Mouse (Mus musculus) CH12.LX (cell line): ENCODE data around the gene Itpk1.

Experiments
- BHLHE40 ChIP-seq: IDR thresholded peaks from 2 replicates; pipeline ENCODE4 v1.6.1; 2011; ENCODE audit warnings: mild to moderate bottlenecking, low read depth, low read length, improper control_type of control experiment
- CTCF ChIP-seq, 2 experiments: IDR thresholded peaks in 1 of 2; conservative IDR thresholded peaks in 1 of 2; 2 replicates each; pipeline ENCODE4 v1.5.1; 2011 to 2012; ENCODE audit warnings: low read depth in 2 of 2, low read length in 2 of 2, improper control_type of control experiment in 1 of 2, inconsistent platforms in 1 of 2, mild to moderate bottlenecking in 1 of 2, moderate library complexity in 1 of 2
- ELF1 ChIP-seq: IDR thresholded peaks from 2 replicates; pipeline ENCODE4 v1.6.1; 2014; ENCODE audit warnings: low read depth, mild to moderate bottlenecking, inconsistent platforms, low read length, improper control_type of control experiment
- EP300 ChIP-seq: IDR thresholded peaks from 2 replicates; pipeline ENCODE4 v1.6.1; 2011; ENCODE audit warnings: low read length, improper control_type of control experiment
- MAFK ChIP-seq: IDR thresholded peaks from 2 replicates; pipeline ENCODE4 v1.6.1; 2011; ENCODE audit warnings: low read length, improper control_type of control experiment; ENCODE audit not compliant: insufficient replicate concordance
- NELFE ChIP-seq: IDR thresholded peaks from 2 replicates; pipeline ENCODE4 v1.6.1; 2011; ENCODE audit warnings: low read depth, low read length, improper control_type of control experiment
- POLR2A ChIP-seq: IDR thresholded peaks from 2 replicates; pipeline ENCODE4 v1.6.1; 2011; ENCODE audit warnings: low read depth, mild to moderate bottlenecking, improper control_type of control experiment, low read length
- RAD21 ChIP-seq: IDR thresholded peaks from 2 replicates; pipeline ENCODE4 v1.6.1; 2011; ENCODE audit warnings: low read depth, mild to moderate bottlenecking, low read length, improper control_type of control experiment, moderate library complexity
- SMC3 ChIP-seq: IDR thresholded peaks from 2 replicates; pipeline ENCODE4 v1.6.1; 2011; ENCODE audit warnings: low read depth, low read length, improper control_type of control experiment
- TBP ChIP-seq: conservative IDR thresholded peaks from 2 replicates; pipeline ENCODE4 v1.6.1; 2011; ENCODE audit warnings: low read depth, low read length, improper control_type of control experiment
- USF1 ChIP-seq: IDR thresholded peaks from 2 replicates; pipeline ENCODE4 v1.6.1; 2014; ENCODE audit warnings: low read depth, mild to moderate bottlenecking, inconsistent platforms, low read length, improper control_type of control experiment
- ZKSCAN1 ChIP-seq: IDR thresholded peaks from 2 replicates; pipeline ENCODE4 v1.6.1; 2012; ENCODE audit warnings: low read depth, inconsistent platforms, low read length, improper control_type of control experiment, borderline replicate concordance

DNA sequence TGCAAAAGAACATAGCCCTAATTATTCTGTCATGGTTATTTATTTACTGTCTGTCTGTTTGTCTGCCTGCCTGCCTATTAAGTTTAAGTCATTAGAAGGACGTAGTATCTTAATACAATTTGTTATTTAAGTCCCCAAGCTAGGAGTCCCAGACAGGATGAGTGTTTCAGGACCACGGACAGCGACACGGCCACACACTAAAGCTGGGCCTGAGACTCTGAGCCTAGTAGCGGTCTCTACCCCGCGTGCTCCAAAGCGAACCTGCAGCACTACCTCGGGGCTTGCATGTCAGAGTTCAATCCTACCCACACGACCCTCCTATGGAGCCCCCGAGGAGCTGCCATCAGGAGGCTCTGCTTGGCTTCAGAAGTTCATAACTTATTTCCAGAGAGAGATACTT is 154.2 kb downstream of the Itpk1 start:
- TF ChIP-seq POLR2A (no peak), USF1 (no peak), CTCF (conservative IDR thresholded peaks at IDR 0.05 in 1 of 2, IDR thresholded peaks at IDR 0.05 in 1 of 2; ENCODE audit: low read depth in 2 of 2, low read length in 2 of 2) (no peak), NELFE (no peak), MAFK (no peak), RAD21 (no peak), ZKSCAN1 (no peak), ELF1 (no peak), SMC3 (no peak), TBP (no peak), EP300 (no peak), BHLHE40 (no peak)
